Mouse (Mus musculus): ENCODE results near the gene Cenpa.
"Not testable (repeated sequence)": the region's sequence is repeated elsewhere in the genome, so short reads cannot be mapped to it uniquely, and the experiment has no call there.

Gene Cenpa

GRCm38 (mm10) chr5:30681970-30682369 is 15.4 kb downstream of the Cenpa start:
- no peak for DNase-seq (ENCODE audit: low spot score)

DNA sequence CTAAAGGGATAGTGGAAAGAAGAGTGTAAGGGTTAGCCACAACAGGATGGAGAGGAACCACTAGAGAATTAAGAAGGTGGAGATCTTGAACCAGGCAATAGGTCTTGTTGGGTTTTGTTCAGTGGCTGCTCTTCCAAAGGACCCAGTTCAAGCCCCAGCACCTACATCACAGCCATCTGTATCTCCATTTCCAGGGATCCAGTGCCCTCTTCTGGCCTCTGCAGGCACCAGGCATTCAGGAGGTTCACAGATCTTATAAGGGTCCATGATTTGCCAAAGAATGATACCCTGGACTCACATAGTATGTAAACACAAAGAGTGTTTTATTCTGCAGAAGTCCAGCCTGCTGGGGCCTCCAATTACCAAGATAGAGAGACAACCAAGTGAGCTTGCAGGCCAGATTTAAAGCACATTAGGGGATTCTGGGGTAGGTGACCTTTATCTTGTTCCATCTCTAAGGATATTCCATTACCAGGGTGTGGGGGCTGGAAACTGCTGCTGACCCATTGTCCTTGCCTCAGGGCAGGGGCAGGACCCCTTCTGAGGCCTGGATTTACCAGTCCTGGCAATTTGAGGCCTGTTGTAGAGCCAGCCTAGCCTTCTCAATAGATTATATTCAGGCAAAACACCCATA is 16.5 kb downstream of the Cenpa start:
- no peak for DNase-seq (ENCODE audit: low spot score)

GRCm38 (mm10) chr5:30683993-30684392 is 17.4 kb downstream of the Cenpa start:
- no peak for DNase-seq (ENCODE audit: low spot score)

DNA sequence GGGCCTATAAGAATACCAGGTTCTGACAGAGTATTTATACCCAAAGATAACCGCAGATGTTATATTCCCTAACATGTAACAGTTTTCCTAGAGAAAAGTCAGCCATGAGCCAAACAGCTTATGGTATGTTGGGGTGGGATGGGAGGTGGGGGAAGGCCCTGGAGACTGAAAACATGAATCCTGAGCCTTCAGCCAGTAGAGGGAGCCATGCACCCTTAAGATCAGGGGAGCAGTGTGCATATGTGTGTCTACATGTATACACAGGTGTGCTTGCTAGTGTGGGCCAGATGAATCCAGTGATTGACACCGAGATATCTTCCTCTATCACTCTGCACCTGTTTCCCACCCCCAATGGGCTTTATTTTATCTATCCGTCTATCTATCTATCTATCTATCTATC is 20.2 kb downstream of the Cenpa start:
- no peak for DNase-seq (ENCODE audit: low spot score)

DNA sequence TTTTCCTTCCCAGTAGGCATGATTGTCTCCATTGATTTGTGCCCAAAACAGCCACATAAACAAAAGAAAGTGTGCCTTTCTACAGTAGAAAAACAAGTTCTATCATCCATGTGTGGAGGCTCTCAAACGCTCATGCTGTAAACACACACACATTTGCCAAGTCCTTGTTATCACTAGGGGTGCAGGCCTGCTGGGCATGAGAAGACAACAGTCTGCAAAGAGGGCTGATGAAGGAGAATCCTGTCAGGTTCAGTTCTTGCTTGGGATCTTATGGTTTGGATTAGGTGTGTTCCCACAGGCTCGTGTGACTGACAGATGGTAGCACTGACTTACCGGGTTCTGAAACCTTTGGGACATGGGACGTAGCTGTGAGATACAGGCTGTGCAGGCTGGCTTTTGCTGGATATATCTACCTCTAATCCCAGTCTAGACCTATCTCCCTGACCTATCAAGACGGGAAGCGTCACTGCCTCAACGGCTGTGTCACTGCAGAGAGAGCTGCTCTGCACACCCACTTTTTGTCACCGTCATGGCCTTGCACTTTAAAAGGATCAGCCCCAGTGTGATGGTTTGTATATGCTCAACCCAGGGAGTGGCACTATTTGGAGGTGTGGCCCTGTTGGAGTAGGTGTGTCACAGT is 33.9 kb downstream of the Cenpa start:
- no peak for DNase-seq (ENCODE audit: low spot score)

- DNase-seq (ENCODE audit: low spot score), result not testable (repeated sequence)
Measured at GRCm38 (mm10) chr5:30701373-30701772, 34.8 kb downstream of the Cenpa start.

DNA sequence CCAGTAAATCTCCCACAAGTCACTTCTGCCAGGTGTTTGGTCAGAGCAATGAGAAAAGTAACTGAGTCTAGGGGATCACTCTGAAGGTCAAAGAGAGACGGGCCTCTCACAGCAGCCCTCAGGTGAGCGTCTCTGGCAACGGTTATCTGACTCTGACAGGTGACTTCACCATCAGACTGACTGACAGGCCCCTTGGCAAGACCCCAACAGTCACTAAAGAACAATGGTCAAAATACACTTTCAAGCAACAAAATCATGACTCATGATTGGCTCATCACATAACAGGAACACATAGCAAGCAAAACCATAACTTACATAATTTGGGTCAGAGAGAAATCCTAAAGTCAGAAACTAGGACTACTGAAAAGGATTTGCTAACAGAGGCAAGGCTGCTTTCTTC is 35.3 kb downstream of the Cenpa start:
- no peak for DNase-seq (ENCODE audit: low spot score)

- peak; percentile 69 for DNase-seq (ENCODE audit: low spot score)
Measured at GRCm38 (mm10) chr5:30709744-30710383, 43.3 kb downstream of the Cenpa start.

GRCm38 (mm10) chr5:30710486-30710885 is 43.9 kb downstream of the Cenpa start:
- DNase-seq (ENCODE audit: low spot score), result no peak

DNA sequence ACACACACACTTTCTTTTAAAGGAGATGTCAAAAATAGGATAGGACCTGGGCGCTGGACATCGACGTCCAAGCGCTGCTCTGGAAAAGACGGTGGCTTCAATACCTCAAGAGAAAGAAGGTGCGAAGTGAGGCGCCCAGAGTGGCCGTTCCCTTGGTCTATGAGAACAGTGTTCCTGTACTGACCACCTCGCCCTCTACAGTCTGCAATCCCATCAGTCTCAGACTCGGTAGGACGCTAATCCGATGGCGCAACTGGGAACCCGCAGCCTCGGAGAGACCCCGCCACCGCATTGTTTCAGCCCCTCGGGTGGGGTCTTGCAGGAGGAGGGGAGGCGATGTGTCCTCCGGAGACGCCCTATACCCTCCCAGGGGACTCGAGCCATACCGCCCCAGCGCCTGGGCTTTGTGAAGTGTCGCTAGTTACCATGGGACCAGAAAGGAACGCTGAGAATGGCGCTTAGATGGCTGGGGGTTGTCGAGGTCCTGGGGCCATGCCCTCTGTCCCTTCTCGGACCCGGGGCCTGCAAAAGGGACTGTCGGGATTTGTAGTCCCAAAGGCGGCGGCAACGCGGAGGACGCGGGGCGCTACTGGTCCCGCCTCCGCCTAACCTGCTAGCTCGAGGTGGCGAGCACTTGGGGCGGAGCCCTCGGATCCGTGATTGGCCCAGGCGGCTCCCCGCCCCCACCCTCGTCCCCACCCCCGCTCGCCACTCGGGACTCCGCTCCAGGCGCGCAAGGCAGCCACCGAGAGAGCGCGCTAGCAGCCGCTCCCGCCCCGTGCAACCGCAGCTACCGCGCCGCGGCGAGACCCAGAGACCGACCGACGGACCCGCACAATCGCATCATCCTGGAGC is 44.8 kb downstream of the Cenpa start, which contains the start of gene Dpysl5:
Gene Dpysl5 (plus strand): TSS at position 418 of the 855 bp plus-strand sequence.
- peak; percentile 76 for DNase-seq (ENCODE audit: low spot score)

DNA sequence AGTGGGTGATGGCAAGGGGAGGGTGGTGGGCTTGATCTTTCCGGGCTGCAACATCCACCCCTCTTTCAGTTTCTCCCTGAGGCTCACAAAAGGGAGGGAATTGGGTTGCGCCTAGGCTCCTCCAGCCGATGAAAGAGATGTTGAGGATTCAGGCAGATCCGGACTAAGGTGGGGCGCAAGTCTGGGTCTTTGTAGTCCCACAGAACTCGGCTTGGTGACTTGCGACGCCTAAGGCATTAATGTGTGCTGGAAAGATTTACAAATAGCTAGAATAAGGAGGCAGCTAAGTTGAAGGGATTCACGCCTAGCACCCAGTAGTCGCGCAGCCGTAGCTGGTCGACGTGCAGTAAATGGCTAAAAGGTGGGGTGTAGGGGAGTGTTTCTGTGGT is 45.4 kb downstream of the Cenpa start:
- DNase-seq (ENCODE audit: low spot score), result no peak

DNA sequence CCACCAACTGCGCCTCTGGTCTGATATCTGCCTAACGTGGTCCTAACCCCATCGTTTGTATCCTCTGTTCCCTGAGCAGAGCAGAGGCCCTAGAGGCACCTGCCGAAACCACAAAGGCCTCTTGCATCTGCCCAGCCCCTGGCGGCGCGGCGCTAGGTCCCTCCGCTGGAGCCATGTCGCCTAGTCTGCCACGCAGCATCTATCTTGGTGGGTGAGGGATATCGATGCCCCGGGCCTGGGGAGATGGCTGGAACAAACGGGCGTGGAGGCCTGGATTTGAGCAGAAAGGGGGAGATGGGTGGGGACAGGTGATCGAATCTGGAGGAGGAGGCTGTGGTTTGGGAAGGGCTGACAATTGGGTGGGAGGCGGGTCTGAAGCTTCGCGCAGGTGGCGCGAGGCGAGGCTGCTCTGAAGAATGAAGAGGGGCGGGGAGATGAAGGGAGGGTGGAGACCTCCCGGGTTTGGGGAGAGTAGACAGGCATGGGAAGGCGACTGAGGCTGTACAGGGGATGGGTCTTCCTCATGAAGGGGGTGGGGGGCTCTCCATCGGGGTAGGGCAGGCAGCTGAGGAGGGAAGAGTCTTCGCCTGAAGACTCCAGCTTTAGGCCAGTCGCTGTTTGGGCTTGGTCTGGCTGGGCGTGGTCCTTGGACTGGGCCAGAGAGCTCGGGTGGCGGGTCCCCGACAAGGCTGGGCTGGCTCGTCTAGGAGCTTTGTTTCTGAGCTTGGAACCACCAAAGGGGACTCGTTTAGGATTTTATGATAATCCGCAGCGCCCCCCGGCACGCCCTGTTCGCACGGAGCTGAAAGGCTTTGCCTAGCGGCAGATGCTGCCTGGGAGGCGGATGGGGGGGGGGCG is 46.1 kb downstream of the Cenpa start:
- DNase-seq (ENCODE audit: low spot score), result peak; percentile 9

DNA sequence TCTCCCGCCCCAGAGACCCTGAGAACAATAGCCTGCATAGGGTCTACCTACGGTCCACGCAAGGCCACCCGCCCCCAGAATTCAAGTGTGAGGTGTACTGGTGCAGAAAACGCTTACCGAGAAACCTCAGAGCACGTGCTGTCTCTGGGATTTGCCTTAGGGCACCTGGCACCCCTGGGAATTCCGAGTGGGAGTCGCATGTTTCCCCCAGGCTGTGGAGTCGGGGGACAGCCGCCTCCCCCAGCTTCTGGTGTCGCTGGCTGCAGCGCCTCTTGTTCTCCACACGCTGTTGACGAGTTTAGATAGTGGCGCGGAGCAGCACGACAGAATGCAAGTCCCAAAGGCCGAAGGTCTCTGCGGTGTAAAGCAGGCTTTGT is 46.7 kb downstream of the Cenpa start:
- no peak for DNase-seq (ENCODE audit: low spot score)

- no peak for DNase-seq (ENCODE audit: low spot score)
Measured at GRCm38 (mm10) chr5:30713691-30714090, 47.1 kb downstream of the Cenpa start.

DNA sequence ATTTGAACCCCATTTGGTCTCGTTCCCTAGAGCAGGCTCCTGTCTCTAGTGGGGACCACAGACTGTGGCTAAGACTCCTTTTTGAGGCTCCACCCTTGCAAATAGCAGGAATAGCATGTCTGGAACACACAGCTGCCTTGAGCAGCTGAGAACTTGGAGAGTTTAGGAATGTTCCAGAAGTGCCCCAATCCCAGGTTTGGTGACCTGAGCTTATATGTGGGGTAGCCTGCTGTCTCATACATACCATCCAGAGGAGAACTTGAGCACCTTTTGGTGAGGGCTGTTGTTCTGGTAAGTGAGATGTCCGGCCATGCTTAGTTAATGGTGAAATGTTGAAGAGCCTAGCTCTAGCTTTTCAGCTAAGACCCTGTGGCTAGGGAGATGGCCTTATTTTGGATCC is 49.7 kb downstream of the Cenpa start:
- DNase-seq (ENCODE audit: low spot score), result no peak

DNA sequence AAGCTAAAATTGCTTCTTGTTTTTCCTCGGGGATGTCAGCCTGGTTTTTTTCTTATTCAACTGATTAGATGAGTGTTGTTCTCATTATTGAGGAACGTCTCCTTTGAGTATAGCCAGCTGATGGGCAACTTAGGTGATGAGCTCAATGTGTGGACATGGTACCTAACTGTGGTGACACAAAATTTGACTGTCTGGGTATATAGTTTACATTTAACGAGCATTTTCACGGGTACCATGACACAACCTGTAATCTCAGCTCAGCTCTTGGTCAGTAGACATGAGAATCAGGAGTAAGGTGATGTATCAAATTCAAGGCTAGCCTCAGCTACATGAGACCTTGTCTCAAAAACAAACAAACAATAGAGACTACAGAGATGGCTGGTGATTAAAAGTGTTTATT is 50.9 kb downstream of the Cenpa start:
- no peak for DNase-seq (ENCODE audit: low spot score)

- no peak for DNase-seq (ENCODE audit: low spot score)
Measured at GRCm38 (mm10) chr5:30717991-30718703, 51.6 kb downstream of the Cenpa start.

- no peak for DNase-seq (ENCODE audit: low spot score)
Measured at GRCm38 (mm10) chr5:30721935-30722334, 55.4 kb downstream of the Cenpa start.

All from urinary bladder, postnatal 14 days (tissue).